Mouse (Mus musculus) C2C12 (cell line): Measurements from ENCODE around the gene Ccnc. TPM values are rescaled to one million over a fixed set of nuclear protein-coding genes. Genes with fewer than 3 reads are reported as not detected.

Experiments
- H3K27me3 ChIP-seq: one replicate; pipeline ENCODE4 v1.6.1; 2011; ENCODE audit not compliant: control insufficient read depth, insufficient read depth, insufficient read length
- H3K36me3 ChIP-seq: one replicate; pipeline ENCODE4 v1.6.1; 2011; ENCODE audit not compliant: control insufficient read depth, insufficient read depth
- H3K4me3 ChIP-seq: one replicate; pipeline ENCODE4 v1.5.1; 2011; ENCODE audit warnings: mild to moderate bottlenecking, control low read depth; ENCODE audit not compliant: poor library complexity, insufficient read depth, severe bottlenecking
- H3K79me2 ChIP-seq: one replicate; pipeline ENCODE4 v1.6.1; 2011; ENCODE audit not compliant: control insufficient read depth, insufficient read depth
- H3K79me3 ChIP-seq: one replicate; pipeline ENCODE4 v1.6.1; 2011; ENCODE audit warnings: low read depth, control low read depth
- H3ac ChIP-seq: one replicate; pipeline ENCODE3; 2011; ENCODE audit warnings: low read depth; ENCODE audit not compliant: control insufficient read depth, insufficient read length
- CEBPB ChIP-seq: IDR thresholded peaks from one replicate; pipeline ENCODE4 v1.6.1; 2011; ENCODE audit warnings: low read depth, mild to moderate bottlenecking, control low read depth, moderate library complexity
- CTCF ChIP-seq: IDR thresholded peaks from one replicate; pipeline ENCODE4 v1.5.1; 2011; ENCODE audit not compliant: control insufficient read depth, insufficient read depth, insufficient read length
- FOSL1 ChIP-seq: IDR thresholded peaks from one replicate; pipeline ENCODE4 v1.8.0; 2011; ENCODE audit warnings: mild to moderate bottlenecking, low read length; ENCODE audit not compliant: poor library complexity, insufficient read depth, severe bottlenecking
- MAX ChIP-seq: IDR thresholded peaks from one replicate; pipeline ENCODE4 v1.6.1; 2011; ENCODE audit warnings: mild to moderate bottlenecking, control low read depth
- MYOD1 ChIP-seq: IDR thresholded peaks from one replicate; pipeline ENCODE4 v1.6.1; 2011; ENCODE audit warnings: low read depth; ENCODE audit not compliant: control insufficient read depth, insufficient read length
- MYOG ChIP-seq: IDR thresholded peaks from one replicate; pipeline ENCODE4 v1.6.1; 2011; ENCODE audit not compliant: control insufficient read depth, insufficient read length; ENCODE audit errors: extremely low read depth
- USF1 ChIP-seq: IDR thresholded peaks from one replicate; pipeline ENCODE4 v1.6.1; 2011; ENCODE audit warnings: low read depth, mild to moderate bottlenecking, control low read depth, moderate library complexity
- polyA plus RNA-seq: library from polyadenylated mRNA; unstranded; fragments of >200 nt; fragmentation: generic; extraction: Trizol; gene quantifications from one replicate; pipeline ENCODE4 v1.2.1, GENCODE M21; 2012; ENCODE audit warnings: missing spikeins

The Ccnc gene
- polyA plus RNA-seq, 1 experiment = 7.4 TPM

DNA sequence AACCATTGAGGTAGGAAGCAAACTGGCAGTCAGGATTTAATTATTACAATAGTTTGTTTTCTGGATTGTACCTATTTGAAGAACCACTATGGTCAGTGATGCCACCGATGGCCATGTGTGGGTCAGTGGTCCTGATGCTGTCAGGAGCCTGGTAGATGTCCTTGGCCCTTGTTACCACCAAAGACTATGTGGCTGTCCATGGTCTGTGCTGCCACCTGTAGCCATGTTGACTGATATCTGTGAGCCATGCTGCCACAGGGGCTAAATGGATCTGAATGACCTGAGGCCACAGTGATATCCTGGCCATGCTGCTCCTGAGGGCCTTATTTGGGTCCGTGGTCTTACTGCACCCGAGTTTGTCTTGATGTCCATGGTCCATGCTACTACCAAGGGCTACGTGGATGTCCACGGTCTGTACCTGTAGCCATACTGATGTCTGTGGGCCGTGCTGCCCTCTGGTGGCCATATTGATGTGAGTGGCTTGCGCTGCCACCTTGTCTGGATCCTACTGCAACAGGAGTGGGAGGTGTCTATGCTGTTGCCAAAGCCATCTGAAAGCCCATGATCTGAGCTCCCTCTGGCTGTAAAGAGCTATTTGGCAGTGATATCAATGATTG, 31.8 kb upstream of the Ccnc start:
- no peak for TF ChIP-seq MAX
- TF ChIP-seq USF1 = no peak
- peak; percentile 43 for TF ChIP-seq CTCF
- H3K79me2 ChIP-seq = no peaks in the 10 kb centered on the region
- H3K27me3 ChIP-seq = peaks cover 9% of the 10 kb centered on the region
- no peak overlapping the region for H3K4me3 ChIP-seq
- no peaks in the 10 kb centered on the region for H3K79me3 ChIP-seq
- no peak overlapping the region for H3ac ChIP-seq
- no peaks in the 10 kb centered on the region for H3K36me3 ChIP-seq

DNA sequence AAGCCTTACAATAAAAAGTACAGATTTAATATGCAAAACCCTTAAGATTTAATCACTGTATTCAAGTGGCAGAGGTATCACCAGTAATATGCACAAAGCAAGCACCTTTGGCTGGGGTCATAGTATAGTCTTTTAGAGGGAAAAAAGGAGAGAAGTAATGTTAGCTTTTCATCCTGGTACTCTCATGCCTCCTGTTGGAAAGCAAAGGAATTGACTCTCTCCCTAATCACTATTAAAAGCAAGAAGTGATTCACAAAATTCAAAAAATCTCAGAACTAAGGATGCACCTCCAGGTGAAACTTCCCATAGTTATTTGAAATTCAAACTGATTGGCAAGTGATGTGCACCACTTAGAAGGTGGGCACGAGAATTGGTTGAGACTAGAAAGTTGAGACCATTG, 22.5 kb upstream of the Ccnc start:
- Histone ChIP-seq H3K79me2 (no peaks in the 10 kb centered on the region), H3ac (no peak overlapping the region), H3K36me3 (no peaks in the 10 kb centered on the region), H3K79me3 (no peaks in the 10 kb centered on the region), H3K27me3 (no peaks in the 10 kb centered on the region), H3K4me3 (no peak overlapping the region)
- TF ChIP-seq FOSL1 = no peak
- TF ChIP-seq MYOG = no peak
- TF ChIP-seq MYOD1 = no peak
- no peak for TF ChIP-seq MAX
- no peak for TF ChIP-seq USF1
- TF ChIP-seq CTCF = no peak
- TF ChIP-seq CEBPB = no peak

DNA sequence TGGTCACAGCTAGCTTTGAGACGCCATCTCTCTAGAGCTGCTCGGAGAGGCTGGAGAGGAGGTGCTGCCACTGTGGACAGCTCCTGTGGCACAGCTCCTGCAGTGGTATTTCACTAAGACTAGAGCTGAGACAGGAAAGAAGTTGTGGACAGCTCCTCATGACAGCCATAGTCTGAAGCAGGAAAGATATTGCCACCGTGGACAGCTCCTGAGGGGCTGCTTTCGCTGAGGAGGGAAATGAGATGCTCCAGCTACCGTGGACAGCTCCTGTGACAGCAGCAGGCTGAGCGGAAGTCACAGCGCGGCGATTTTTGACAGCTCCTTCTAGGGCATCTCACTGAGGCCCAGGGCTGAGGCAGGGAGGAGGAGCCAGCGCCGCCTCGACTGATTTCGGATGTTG, 15.4 kb upstream of the Ccnc start:
- no peaks in the 10 kb centered on the region for H3K79me2 ChIP-seq
- no peaks in the 10 kb centered on the region for H3K27me3 ChIP-seq
- no peak for TF ChIP-seq FOSL1
- peak; percentile 91 for TF ChIP-seq MAX
- TF ChIP-seq MYOD1 = no peak
- TF ChIP-seq CTCF = no peak
- H3K79me3 ChIP-seq = no peaks in the 10 kb centered on the region
- no peaks in the 10 kb centered on the region for H3K36me3 ChIP-seq
- no peak overlapping the region for H3K4me3 ChIP-seq
- H3ac ChIP-seq = no peak overlapping the region

DNA sequence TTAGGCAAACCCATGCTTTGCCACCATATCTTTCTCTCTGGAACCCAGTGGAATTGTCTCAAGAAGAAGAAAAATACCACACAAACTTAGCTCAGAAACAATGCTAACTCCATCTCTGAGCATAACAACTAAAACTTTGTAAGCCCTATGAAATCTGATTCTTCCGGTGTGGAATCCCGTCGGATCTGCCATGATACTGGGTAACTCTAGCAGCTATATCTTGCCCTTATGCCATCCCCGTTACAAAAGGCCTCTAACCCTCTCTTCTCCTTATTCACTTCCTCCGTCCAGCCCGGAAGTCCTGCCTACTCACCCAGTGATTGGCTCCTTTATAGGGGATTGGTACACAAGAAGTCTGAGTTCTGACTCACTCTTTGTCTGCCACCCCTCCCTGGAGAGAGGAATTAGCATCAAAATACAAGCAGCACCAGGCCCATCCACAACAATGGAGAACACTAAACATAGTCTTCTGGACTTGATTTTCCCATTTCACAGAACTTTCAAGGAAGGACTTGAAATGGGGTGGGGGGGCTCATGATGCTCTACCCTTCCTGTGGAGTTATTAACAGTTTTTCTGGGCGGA, 4.7 kb upstream of the Ccnc start:
- Histone ChIP-seq H3K79me3 (peaks cover under 1% of the 10 kb centered on the region), H3K79me2 (peaks cover 6% of the 10 kb centered on the region), H3ac (no peak overlapping the region), H3K4me3 (no peak overlapping the region), H3K27me3 (peaks cover 3% of the 10 kb centered on the region), H3K36me3 (no peaks in the 10 kb centered on the region)
- TF ChIP-seq MAX = no peak
- TF ChIP-seq CEBPB = no peak
- TF ChIP-seq MYOG = no peak
- TF ChIP-seq USF1 = no peak
- no peak for TF ChIP-seq FOSL1
- TF ChIP-seq CTCF = no peak
- no peak for TF ChIP-seq MYOD1

DNA sequence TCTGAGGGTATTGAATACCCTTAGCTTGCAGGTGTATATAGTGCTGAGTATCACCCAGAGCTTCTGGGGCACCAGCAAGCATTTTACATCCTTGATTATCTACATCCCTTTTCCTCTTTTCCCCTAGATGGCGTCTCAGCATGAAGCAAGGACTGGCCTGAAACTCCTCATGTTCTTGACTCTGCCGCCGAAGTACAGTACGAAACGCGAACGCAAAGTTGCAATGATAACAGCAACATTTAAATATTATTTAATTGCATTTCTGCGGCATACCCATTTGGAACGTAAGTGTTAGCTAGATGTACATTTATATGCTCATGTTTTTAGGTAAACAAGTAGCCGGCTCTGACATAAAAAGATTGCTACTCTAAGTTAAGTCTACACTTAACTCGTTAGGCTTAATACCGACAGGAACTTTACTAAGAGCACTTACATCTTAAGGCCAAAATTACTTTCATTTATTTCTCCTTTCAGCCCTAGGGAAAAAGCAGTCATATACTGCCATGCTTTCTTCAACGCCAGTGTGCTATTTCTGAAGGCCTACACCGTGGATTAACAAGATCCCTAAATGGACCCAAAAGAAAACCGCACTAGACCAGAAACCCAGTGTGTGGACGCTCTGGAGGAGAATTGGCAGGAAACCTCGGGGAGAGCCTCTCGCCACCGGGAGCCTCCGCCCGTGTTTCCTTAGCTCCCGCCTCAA, 438 bp upstream of the Ccnc start:
- H3K27me3 ChIP-seq = no peaks in the 10 kb centered on the region
- peaks cover 20% of the 10 kb centered on the region for H3K79me3 ChIP-seq
- peak overlapping the region; percentile 80 for H3K4me3 ChIP-seq
- TF ChIP-seq FOSL1 = no peak
- TF ChIP-seq CEBPB = no peak
- TF ChIP-seq MYOG = no peak
- TF ChIP-seq MAX = no peak
- no peak for TF ChIP-seq CTCF
- TF ChIP-seq MYOD1 = no peak
- TF ChIP-seq USF1 = no peak
- H3K36me3 ChIP-seq = peaks cover 7% of the 10 kb centered on the region
- peaks cover 35% of the 10 kb centered on the region for H3K79me2 ChIP-seq
- no peak overlapping the region for H3ac ChIP-seq
